Mouse (Mus musculus) kidney, embryonic 14.5 days (tissue): Measurements from ENCODE around the gene Prkca. TPM values are rescaled to one million over a fixed set of nuclear protein-coding genes. Genes with fewer than 3 reads are reported as not detected.

ENCODE experiments used
- ATAC-seq: fragments of 200-750 bp; cut with Nextera tagmentation; 2 replicates; pipeline ENCODE4 v1.8.0; 2017; ENCODE audit warnings: moderate number of reproducible peaks, mild to moderate bottlenecking, moderate TSS enrichment, moderate library complexity; ENCODE audit not compliant: low FRiP score, low TSS enrichment
- H3K27ac ChIP-seq: fragments of 300-500 bp; sonication (generic); 2 replicates; pipeline ENCODE4 v1.5.1; 2014; ENCODE audit warnings: low read depth, mild to moderate bottlenecking, low read length, moderate library complexity, mixed read lengths
- H3K27me3 ChIP-seq: fragments of 300-500 bp; sonication (generic); 2 replicates; pipeline ENCODE4 v1.6.1; 2014; ENCODE audit warnings: mild to moderate bottlenecking, low read length; ENCODE audit not compliant: control insufficient read depth, insufficient read depth
- H3K36me3 ChIP-seq: fragments of 300-500 bp; sonication (generic); 2 replicates; pipeline ENCODE4 v1.6.1; 2014; ENCODE audit warnings: low read length, mixed read lengths; ENCODE audit not compliant: control insufficient read depth, insufficient read depth
- H3K4me1 ChIP-seq: fragments of 300-500 bp; sonication (generic); 2 replicates; pipeline ENCODE4 v1.6.1; 2014; ENCODE audit warnings: low read length, mixed read lengths; ENCODE audit not compliant: control insufficient read depth, insufficient read depth
- H3K4me2 ChIP-seq: fragments of 300-500 bp; sonication (generic); replicated peaks from 2 replicates; pipeline ENCODE4 v1.6.1; 2014; ENCODE audit warnings: low read depth, mild to moderate bottlenecking, low read length
- H3K4me3 ChIP-seq: fragments of 300-500 bp; sonication (generic); 2 replicates; pipeline ENCODE4 v1.5.1; 2014; ENCODE audit warnings: mild to moderate bottlenecking, low read length
- H3K9ac ChIP-seq: fragments of 300-500 bp; sonication (generic); 2 replicates; pipeline ENCODE4 v1.6.1; 2014; ENCODE audit warnings: low read depth, mild to moderate bottlenecking, low read length, moderate library complexity
- H3K9me3 ChIP-seq: fragments of 300-500 bp; sonication (generic); 2 replicates; pipeline ENCODE4 v1.6.1; 2016; ENCODE audit warnings: low read length; ENCODE audit not compliant: control insufficient read depth
- WGBS: fragments of 180-500 bp; shearing (Covaris S2); extraction: QIAGEN DNeasy Blood & Tissue Kit; methylation state at CpG from one replicate; pipeline ENCODE4 v1.1.7; 2014; 5-methylcytosine and 5-hydroxymethylcytosine counted together
- microRNA-seq: library from miRNA; unstranded; fragments of <30 nt; microRNA quantifications from one replicate; pipeline ENCODE4, GENCODE M21; 2016
- polyA plus RNA-seq: library from polyadenylated mRNA; unstranded; fragments of >200 nt; fragmentation: Nextera tagmentation; extraction: Ambion mirVana; gene quantifications from 2 replicates; pipeline ENCODE4 v1.2.1, GENCODE M21; 2014

The Prkca gene
- polyA plus RNA-seq, 1 experiment from 2014 or later = 10.9 TPM

DNA sequence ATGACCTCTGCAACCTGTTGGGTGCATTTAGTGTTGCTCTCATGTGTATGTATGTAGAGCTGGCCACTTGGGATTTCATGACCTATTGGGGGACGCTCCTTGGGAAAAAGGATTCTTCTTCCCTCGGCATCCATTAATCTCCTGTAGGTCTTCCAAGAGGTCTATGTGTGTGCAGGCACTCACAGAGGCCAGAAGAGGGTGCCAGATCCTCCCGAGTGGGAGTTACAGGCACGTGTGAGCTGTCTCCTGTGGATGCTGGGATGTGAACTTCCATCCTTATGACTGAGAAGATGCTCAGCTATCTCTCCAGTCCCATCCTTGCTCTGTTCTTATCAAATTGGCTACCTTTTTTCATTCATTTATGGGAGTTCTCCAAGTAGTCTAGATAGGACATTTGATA is 443.3 kb downstream of the Prkca start:
- Histone ChIP-seq H3K27me3 (no peaks in the 10 kb centered on the region), H3K36me3 (no peaks in the 10 kb centered on the region), H3K27ac (no peak overlapping the region), H3K9ac (no peak overlapping the region), H3K4me3 (no peak overlapping the region), H3K4me1 (no peaks in the 10 kb centered on the region), H3K9me3 (no peaks in the 10 kb centered on the region), H3K4me2 (no peak overlapping the region)
- whole genome bisulfite sequencing = 39% methylated on average over 4 of the region's 4 CpGs
- ATAC-seq = no peak

DNA sequence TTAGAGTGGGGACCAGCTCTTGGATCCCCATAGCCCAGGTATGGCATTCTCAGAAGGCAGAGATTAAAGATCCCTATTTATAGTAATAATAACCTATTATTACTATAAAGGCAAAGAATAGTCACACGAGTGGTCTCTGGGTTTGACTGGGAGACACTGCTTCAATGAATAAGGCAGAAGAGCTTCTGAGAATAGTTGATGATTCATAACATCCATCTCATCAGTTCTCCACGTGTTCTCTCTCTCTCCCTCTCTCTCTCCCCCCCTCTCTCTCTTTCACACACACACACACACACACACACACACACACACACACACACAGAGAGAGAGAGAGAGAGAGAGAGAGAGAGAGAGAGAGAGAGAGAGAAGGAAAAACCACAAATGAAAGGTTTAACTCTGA is 445.0 kb downstream of the Prkca start:
- no peak overlapping the region for H3K4me3 ChIP-seq
- no peak overlapping the region for H3K9ac ChIP-seq
- no peaks in the 10 kb centered on the region for H3K9me3 ChIP-seq
- H3K4me2 ChIP-seq = no peak overlapping the region
- 64% methylated on average over 2 of the region's 2 CpGs for WGBS
- no peaks in the 10 kb centered on the region for H3K27me3 ChIP-seq
- no peaks in the 10 kb centered on the region for H3K36me3 ChIP-seq
- H3K27ac ChIP-seq = no peak overlapping the region
- H3K4me1 ChIP-seq = no peaks in the 10 kb centered on the region
- ATAC-seq = no peak

DNA sequence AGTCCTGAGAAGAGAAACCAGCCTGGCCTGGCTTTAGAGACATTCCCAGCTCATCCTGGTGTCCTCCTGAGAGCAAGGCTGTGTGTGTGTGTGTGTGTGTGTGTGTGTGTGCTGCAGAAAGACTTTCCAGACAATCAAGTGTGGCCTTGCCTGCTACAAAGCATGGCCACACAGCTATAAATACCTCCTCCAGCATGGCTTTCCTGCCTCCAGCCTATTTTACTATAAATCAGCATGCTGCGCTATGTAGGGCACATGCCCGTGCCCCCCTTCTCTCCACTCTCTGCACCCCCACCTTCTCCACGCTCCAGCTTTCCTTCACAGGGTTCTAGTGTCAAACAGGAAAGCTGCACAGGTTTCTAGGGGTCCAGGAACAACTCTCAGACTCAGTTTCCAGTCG is 448.1 kb downstream of the Prkca start:
- no peak overlapping the region for H3K27ac ChIP-seq
- no peaks in the 10 kb centered on the region for H3K4me1 ChIP-seq
- no peak overlapping the region for H3K4me3 ChIP-seq
- H3K9ac ChIP-seq = no peak overlapping the region
- no peak overlapping the region for H3K4me2 ChIP-seq
- H3K9me3 ChIP-seq = no peaks in the 10 kb centered on the region
- ATAC-seq = no peak
- H3K27me3 ChIP-seq = no peaks in the 10 kb centered on the region
- 58% methylated on average over 4 of the region's 4 CpGs for WGBS
- H3K36me3 ChIP-seq = no peaks in the 10 kb centered on the region

DNA sequence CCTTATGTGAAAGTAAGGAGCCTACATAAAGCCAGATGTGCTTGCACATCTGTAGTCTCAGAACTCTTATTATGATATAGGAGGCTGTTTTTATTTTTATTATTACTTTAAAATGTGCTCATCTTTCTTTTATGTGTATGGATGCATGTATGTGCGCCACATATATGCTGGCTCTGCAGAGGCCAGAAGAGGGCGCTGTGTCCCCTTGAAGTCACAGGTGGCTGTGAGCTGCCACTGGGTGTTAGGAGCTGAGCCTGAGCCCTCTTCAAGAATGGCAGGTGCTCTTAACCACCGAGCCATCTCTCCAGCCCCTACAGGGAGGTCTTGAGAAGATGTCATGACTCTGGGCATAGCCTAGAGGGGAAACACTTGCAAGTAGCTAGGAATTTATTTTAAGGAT is 452.4 kb downstream of the Prkca start:
- no peak overlapping the region for H3K27ac ChIP-seq
- H3K4me3 ChIP-seq = no peak overlapping the region
- no peaks in the 10 kb centered on the region for H3K4me1 ChIP-seq
- no peak overlapping the region for H3K4me2 ChIP-seq
- no peaks in the 10 kb centered on the region for H3K36me3 ChIP-seq
- no peak overlapping the region for H3K9ac ChIP-seq
- no peaks in the 10 kb centered on the region for H3K27me3 ChIP-seq
- no peaks in the 10 kb centered on the region for H3K9me3 ChIP-seq
- 90% methylated on average over 3 of the region's 3 CpGs for WGBS
- ATAC-seq = no peak

DNA sequence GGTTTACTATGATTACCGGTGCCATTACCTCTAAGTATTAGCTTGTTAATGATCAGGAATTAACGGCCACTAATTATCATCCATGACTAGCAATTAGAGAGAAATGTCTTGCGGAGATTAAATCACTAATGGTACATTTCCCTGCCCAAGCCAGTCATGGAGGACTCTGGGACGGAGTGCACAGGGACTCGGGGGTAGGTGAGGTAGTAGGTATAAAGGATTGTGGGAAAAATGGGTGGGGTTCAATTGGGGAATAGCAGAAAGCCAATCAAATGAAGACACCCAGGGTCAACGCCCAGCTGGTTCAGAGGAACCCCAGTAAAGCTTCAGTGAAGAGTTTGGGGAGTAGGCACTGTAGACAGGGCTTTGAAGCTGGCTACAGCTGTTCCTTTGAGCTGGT is 456.4 kb downstream of the Prkca start:
- Histone ChIP-seq H3K36me3 (no peaks in the 10 kb centered on the region), H3K4me3 (no peak overlapping the region), H3K4me1 (no peaks in the 10 kb centered on the region), H3K27me3 (no peaks in the 10 kb centered on the region), H3K9ac (no peak overlapping the region), H3K4me2 (no peak overlapping the region), H3K9me3 (no peaks in the 10 kb centered on the region), H3K27ac (no peak overlapping the region)
- no peak for ATAC-seq
- 89% methylated on average over 6 of the region's 6 CpGs for WGBS

Small RNAs within 50 kb of the gene (microRNA-seq; reads per million reads assigned to microRNA genes)
- gene Mir7223 = not detected

Other genes starting within 250 kb of the Prkca start
- gene Apoh, start 574 bp downstream of the Prkca start, polyA plus RNA-seq = not detected in 2 replicates
- 10.2 and 16.3 TPM in 2 replicates for gene Cep112, start 81.3 kb upstream of the Prkca start, polyA plus RNA-seq